Mouse (Mus musculus) forebrain, embryonic 12.5 days (tissue): ENCODE results near the gene Spg7. TPM values are rescaled to one million over a fixed set of nuclear protein-coding genes. Genes with fewer than 3 reads are reported as not detected.

ENCODE experiments used
- ATAC-seq: fragments of 200-750 bp; cut with Nextera tagmentation; 2 replicates; pipeline ENCODE4 v1.8.0; 2017; ENCODE audit warnings: moderate TSS enrichment; ENCODE audit not compliant: low FRiP score
- H3K27ac ChIP-seq: fragments of 300-500 bp; sonication (generic); 2 replicates; pipeline ENCODE4 v1.5.1; 2016; ENCODE audit warnings: mild to moderate bottlenecking
- H3K27me3 ChIP-seq: fragments of 300-500 bp; sonication (generic); 2 replicates; pipeline ENCODE4 v1.6.1; 2016; ENCODE audit warnings: mild to moderate bottlenecking
- H3K36me3 ChIP-seq: fragments of 300-500 bp; sonication (generic); replicated peaks from 2 replicates; pipeline ENCODE4 v1.6.1; 2016; ENCODE audit warnings: mild to moderate bottlenecking
- H3K4me1 ChIP-seq: fragments of 300-500 bp; sonication (generic); 2 replicates; pipeline ENCODE4 v1.6.1; 2016
- H3K4me2 ChIP-seq: fragments of 300-500 bp; sonication (generic); 2 replicates; pipeline ENCODE4 v1.6.1; 2016; ENCODE audit warnings: mild to moderate bottlenecking, moderate library complexity
- H3K4me3 ChIP-seq: fragments of 300-500 bp; sonication (generic); replicated peaks from 2 replicates; pipeline ENCODE4 v1.5.1; 2016; ENCODE audit warnings: mild to moderate bottlenecking
- H3K9ac ChIP-seq: fragments of 300-500 bp; sonication (generic); 2 replicates; pipeline ENCODE4 v1.6.1; 2016; ENCODE audit warnings: mild to moderate bottlenecking
- H3K9me3 ChIP-seq: fragments of 300-500 bp; sonication (generic); 2 replicates; pipeline ENCODE4 v1.6.1; 2016
- WGBS: fragments of 180-500 bp; shearing (Covaris S2); methylation state at CpG from one replicate; pipeline ENCODE4 v1.1.7; 2016; 5-methylcytosine and 5-hydroxymethylcytosine counted together
- microRNA-seq: library from miRNA; unstranded; fragments of <30 nt; microRNA quantifications from one replicate; pipeline ENCODE4, GENCODE M21; 2017
- polyA plus RNA-seq: library from polyadenylated mRNA; unstranded; fragments of >200 nt; fragmentation: Nextera tagmentation; extraction: Ambion mirVana; gene quantifications from 2 replicates; pipeline ENCODE4 v1.2.1, GENCODE M21; 2016

Gene Spg7
- polyA plus RNA-seq, 1 experiment from 2014 or later: 59.1 TPM

DNA sequence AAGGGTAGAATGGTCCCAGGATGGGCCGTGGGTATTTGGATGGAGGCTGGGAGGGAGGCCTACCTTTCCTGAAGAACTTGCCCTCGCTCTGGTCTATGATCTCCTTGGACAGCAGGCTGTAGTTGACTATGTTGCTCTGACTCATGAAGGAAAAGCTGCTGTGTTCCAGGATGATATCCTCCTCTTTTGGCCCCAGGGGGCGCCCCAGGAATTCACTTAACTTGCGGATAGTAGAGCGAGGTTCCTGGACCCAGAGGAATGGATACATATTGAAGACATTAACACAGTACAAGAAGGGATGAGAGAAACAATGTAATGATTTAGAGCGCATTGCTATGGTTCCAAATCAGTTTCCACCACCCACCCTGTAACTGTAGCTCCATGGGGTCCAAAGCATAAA, 82.5 kb downstream of the Spg7 start:
- no peak overlapping the region for H3K4me2 ChIP-seq
- no peaks in the 10 kb centered on the region for H3K4me1 ChIP-seq
- H3K9me3 ChIP-seq: no peaks in the 10 kb centered on the region
- no peaks in the 10 kb centered on the region for H3K36me3 ChIP-seq
- no peak for ATAC-seq
- no peak overlapping the region for H3K9ac ChIP-seq
- no peaks in the 10 kb centered on the region for H3K27me3 ChIP-seq
- WGBS: 59% methylated on average over 6 of the region's 6 CpGs
- no peak overlapping the region for H3K27ac ChIP-seq
- H3K4me3 ChIP-seq: no peak overlapping the region

DNA sequence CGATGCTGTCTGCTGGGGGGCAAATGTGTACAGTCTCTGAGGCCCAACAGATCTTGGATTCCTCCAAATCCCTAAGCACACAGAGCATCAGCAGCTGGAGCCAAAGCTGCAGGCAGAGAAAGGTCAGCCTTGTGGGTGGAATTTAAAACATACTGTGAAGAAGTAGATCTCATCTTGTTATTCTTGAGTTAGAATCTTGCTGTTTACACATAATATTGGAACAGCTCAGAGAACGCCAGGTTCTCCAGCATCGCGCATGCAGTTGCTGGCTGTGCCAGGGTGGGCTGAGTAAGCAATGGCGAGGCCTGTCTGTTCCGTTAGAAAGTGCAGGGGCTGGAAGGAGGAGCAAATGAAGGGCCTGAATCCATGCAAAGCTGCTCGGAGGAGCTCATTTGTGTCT, 83.6 kb downstream of the Spg7 start:
- H3K4me1 ChIP-seq: no peaks in the 10 kb centered on the region
- WGBS: 87% methylated on average over 7 of the region's 7 CpGs
- no peak overlapping the region for H3K4me2 ChIP-seq
- ATAC-seq: no peak
- no peaks in the 10 kb centered on the region for H3K36me3 ChIP-seq
- H3K27ac ChIP-seq: no peak overlapping the region
- H3K9ac ChIP-seq: no peak overlapping the region
- no peaks in the 10 kb centered on the region for H3K9me3 ChIP-seq
- H3K4me3 ChIP-seq: no peak overlapping the region
- H3K27me3 ChIP-seq: no peaks in the 10 kb centered on the region

Small RNAs within 50 kb of the gene (microRNA-seq; reads per million reads assigned to microRNA genes)
- not detected for gene Mir7079
- gene Mir7080: not detected

Other genes starting within 250 kb of the Spg7 start
- gene Cdh15, start 215.0 kb upstream of the Spg7 start, polyA plus RNA-seq: 0.51 and 0.73 TPM in 2 replicates
- gene Ankrd11, start 20.7 kb upstream of the Spg7 start, polyA plus RNA-seq: 38.4 and 65.7 TPM in 2 replicates
- 1,076 and 1,105 TPM in 2 replicates for gene Rpl13, start 39.4 kb downstream of the Spg7 start, polyA plus RNA-seq
- gene Cpne7, start 54.4 kb downstream of the Spg7 start, polyA plus RNA-seq: 0.29 and 0.49 TPM in 2 replicates
- gene Sult5a1, start 95.4 kb downstream of the Spg7 start, polyA plus RNA-seq: 1.7 and 1.9 TPM in 2 replicates
- 0.17 and 0.52 TPM in 2 replicates for gene Dpep1, start 123.3 kb downstream of the Spg7 start, polyA plus RNA-seq
- 150 and 155 TPM in 2 replicates for gene Chmp1a, start 149.8 kb downstream of the Spg7 start, polyA plus RNA-seq
- 5.7 and 6.3 TPM in 2 replicates for gene Spata33, start 149.9 kb downstream of the Spg7 start, polyA plus RNA-seq
- gene Cdk10, start 161.9 kb downstream of the Spg7 start, polyA plus RNA-seq: 36.5 and 38.3 TPM in 2 replicates
- 1.4 and 1.6 TPM in 2 replicates for gene Spata2l, start 173.3 kb downstream of the Spg7 start, polyA plus RNA-seq
- 25.8 and 27.5 TPM in 2 replicates for gene Zfp276, start 191.3 kb downstream of the Spg7 start, polyA plus RNA-seq
- 31.0 and 34.9 TPM in 2 replicates for gene Vps9d1, start 191.4 kb downstream of the Spg7 start, polyA plus RNA-seq